Mouse (Mus musculus): ENCODE results near the gene Slc28a3. TPM values are rescaled to one million over a fixed set of nuclear protein-coding genes. Genes with fewer than 3 reads are reported as not detected.

The Slc28a3 gene
- polyA plus RNA-seq, 1 experiment from 2014 or later, result 0.14 TPM

GRCm38 (mm10) chr13:58629365-58630050, 18.8 kb upstream of the Slc28a3 start:
- 22% methylated on average over 13 of the region's 13 CpGs for WGBS
- no peaks in the 10 kb centered on the region for H3K4me1 ChIP-seq (ENCODE audit: control insufficient read depth, insufficient read depth, low read length)
- ATAC-seq (ENCODE audit: low read depth), result no peak
- H3K27me3 ChIP-seq (replicated peaks; ENCODE audit: control insufficient read depth, insufficient read depth, low read length), result no peaks in the 10 kb centered on the region
- H3K4me2 ChIP-seq (ENCODE audit: low read depth, low read length), result 0 out of 2 replicates have a peak overlapping the region, but pooled peaks have one; percentile 18
- H3K4me3 ChIP-seq (ENCODE audit: low read depth, low read length), result no peak overlapping the region
- no peak overlapping the region for H3K27ac ChIP-seq (replicated peaks; ENCODE audit: low read depth, low read length)
- no peak for DNase-seq (ENCODE audit: low spot score)
- H3K36me3 ChIP-seq (ENCODE audit: control insufficient read depth, insufficient read depth, low read length), result no peaks in the 10 kb centered on the region
- H3K9ac ChIP-seq (ENCODE audit: low read depth, low read length), result no peak overlapping the region
- H3K9me3 ChIP-seq (ENCODE audit: control insufficient read depth, low read length), result no peaks in the 10 kb centered on the region

- H3K4me2 ChIP-seq (ENCODE audit: low read depth, low read length), result no peak overlapping the region
Observed at GRCm38 (mm10) chr13:58622647-58623046, 12.0 kb upstream of the Slc28a3 start.

GRCm38 (mm10) chr13:58619301-58619700, 8.6 kb upstream of the Slc28a3 start:
- Histone ChIP-seq H3K9ac (ENCODE audit: low read depth, low read length) (no peak overlapping the region), H3K4me1 (ENCODE audit: control insufficient read depth, insufficient read depth, low read length) (no peaks in the 10 kb centered on the region), H3K9me3 (ENCODE audit: control insufficient read depth, low read length) (no peaks in the 10 kb centered on the region), H3K27ac (replicated peaks; ENCODE audit: low read depth, low read length) (no peak overlapping the region), H3K27me3 (replicated peaks; ENCODE audit: control insufficient read depth, insufficient read depth, low read length) (no peaks in the 10 kb centered on the region), H3K4me2 (ENCODE audit: low read depth, low read length) (no peak overlapping the region), H3K4me3 (ENCODE audit: low read depth, low read length) (no peak overlapping the region), H3K36me3 (ENCODE audit: control insufficient read depth, insufficient read depth, low read length) (no peaks in the 10 kb centered on the region)
- ATAC-seq (ENCODE audit: low read depth) (no peak), DNase-seq (ENCODE audit: low spot score) (no peak)
- WGBS, result 62% methylated on average over 5 of the region's 5 CpGs

More at GRCm38 (mm10) chr13:58622647-58623046, 12.0 kb upstream of the Slc28a3 start:
- ATAC-seq (ENCODE audit: low read depth), result no peak
- Histone ChIP-seq H3K27ac (replicated peaks; ENCODE audit: low read depth, low read length) (no peak overlapping the region), H3K9ac (ENCODE audit: low read depth, low read length) (no peak overlapping the region), H3K27me3 (replicated peaks; ENCODE audit: control insufficient read depth, insufficient read depth, low read length) (no peaks in the 10 kb centered on the region), H3K4me3 (ENCODE audit: low read depth, low read length) (no peak overlapping the region), H3K4me1 (ENCODE audit: control insufficient read depth, insufficient read depth, low read length) (no peaks in the 10 kb centered on the region), H3K36me3 (ENCODE audit: control insufficient read depth, insufficient read depth, low read length) (no peaks in the 10 kb centered on the region), H3K9me3 (ENCODE audit: control insufficient read depth, low read length) (no peaks in the 10 kb centered on the region)
- no peak for DNase-seq (ENCODE audit: low spot score)
- 39% methylated on average over 8 of the region's 8 CpGs for WGBS

GRCm38 (mm10) chr13:58610059-58610458, 618 bp downstream of the Slc28a3 start:
- Histone ChIP-seq H3K4me3 (ENCODE audit: low read depth, low read length) (no peak overlapping the region), H3K4me1 (ENCODE audit: control insufficient read depth, insufficient read depth, low read length) (no peaks in the 10 kb centered on the region), H3K9me3 (ENCODE audit: control insufficient read depth, low read length) (no peaks in the 10 kb centered on the region), H3K9ac (ENCODE audit: low read depth, low read length) (no peak overlapping the region), H3K36me3 (ENCODE audit: control insufficient read depth, insufficient read depth, low read length) (no peaks in the 10 kb centered on the region), H3K27me3 (replicated peaks; ENCODE audit: control insufficient read depth, insufficient read depth, low read length) (no peaks in the 10 kb centered on the region; the same call in 1 of the 2 replicates), H3K27ac (replicated peaks; ENCODE audit: low read depth, low read length) (no peak overlapping the region), H3K4me2 (ENCODE audit: low read depth, low read length) (no peak overlapping the region)
- ATAC-seq (ENCODE audit: low read depth) (peak; percentile 77; the same call in 1 of the 2 replicates), DNase-seq (ENCODE audit: low spot score) (peak; percentile 50)
- WGBS, result 14% methylated on average over 7 of the region's 7 CpGs

GRCm38 (mm10) chr13:58601201-58601855, 9.3 kb downstream of the Slc28a3 start:
- no peak overlapping the region for H3K9ac ChIP-seq (ENCODE audit: low read depth, low read length)
- ATAC-seq (ENCODE audit: low read depth) (no peak), DNase-seq (ENCODE audit: low spot score) (no peak)
- whole genome bisulfite sequencing, result 48% methylated on average over 10 of the region's 10 CpGs
- no peaks in the 10 kb centered on the region for H3K9me3 ChIP-seq (ENCODE audit: control insufficient read depth, low read length)
- no peak overlapping the region for H3K4me2 ChIP-seq (ENCODE audit: low read depth, low read length)
- no peak overlapping the region for H3K27ac ChIP-seq (replicated peaks; ENCODE audit: low read depth, low read length)
- no peak overlapping the region for H3K4me3 ChIP-seq (ENCODE audit: low read depth, low read length)
- no peaks in the 10 kb centered on the region; the same call in 1 of the 2 replicates for H3K4me1 ChIP-seq (ENCODE audit: control insufficient read depth, insufficient read depth, low read length)
- H3K27me3 ChIP-seq (replicated peaks; ENCODE audit: control insufficient read depth, insufficient read depth, low read length), result no peaks in the 10 kb centered on the region
- H3K36me3 ChIP-seq (ENCODE audit: control insufficient read depth, insufficient read depth, low read length), result no peaks in the 10 kb centered on the region

- Histone ChIP-seq H3K36me3 (ENCODE audit: control insufficient read depth, insufficient read depth, low read length) (no peaks in the 10 kb centered on the region), H3K27me3 (replicated peaks; ENCODE audit: control insufficient read depth, insufficient read depth, low read length) (no peaks in the 10 kb centered on the region), H3K4me2 (ENCODE audit: low read depth, low read length) (no peak overlapping the region), H3K27ac (replicated peaks; ENCODE audit: low read depth, low read length) (no peak overlapping the region), H3K9ac (ENCODE audit: low read depth, low read length) (no peak overlapping the region), H3K4me3 (ENCODE audit: low read depth, low read length) (no peak overlapping the region), H3K9me3 (ENCODE audit: control insufficient read depth, low read length) (no peaks in the 10 kb centered on the region), H3K4me1 (ENCODE audit: control insufficient read depth, insufficient read depth, low read length) (no peaks in the 10 kb centered on the region; the same call in 1 of the 2 replicates)
- ATAC-seq (ENCODE audit: low read depth) (no peak), DNase-seq (ENCODE audit: low spot score) (no peak)
- WGBS, result 31% methylated on average over 4 of the region's 4 CpGs
Observed at GRCm38 (mm10) chr13:58598578-58598977, 12.1 kb downstream of the Slc28a3 start.

GRCm38 (mm10) chr13:58593129-58593528, 17.5 kb downstream of the Slc28a3 start:
- Histone ChIP-seq H3K27me3 (replicated peaks; ENCODE audit: control insufficient read depth, insufficient read depth, low read length) (no peaks in the 10 kb centered on the region), H3K4me1 (ENCODE audit: control insufficient read depth, insufficient read depth, low read length) (no peaks in the 10 kb centered on the region), H3K4me2 (ENCODE audit: low read depth, low read length) (no peak overlapping the region), H3K36me3 (ENCODE audit: control insufficient read depth, insufficient read depth, low read length) (no peaks in the 10 kb centered on the region), H3K9ac (ENCODE audit: low read depth, low read length) (no peak overlapping the region), H3K9me3 (ENCODE audit: control insufficient read depth, low read length) (no peaks in the 10 kb centered on the region), H3K27ac (replicated peaks; ENCODE audit: low read depth, low read length) (no peak overlapping the region; the same call in 1 of the 2 replicates), H3K4me3 (ENCODE audit: low read depth, low read length) (no peak overlapping the region)
- DNase-seq (ENCODE audit: low spot score), result peak; percentile 83
- WGBS, result 17% methylated on average over 7 of the region's 7 CpGs
- peak; percentile 38; the same call in 1 of the 2 replicates for ATAC-seq (ENCODE audit: low read depth)

GRCm38 (mm10) chr13:58591912-58592311, 18.8 kb downstream of the Slc28a3 start:
- 80% methylated on average over 7 of the region's 7 CpGs for WGBS
- H3K27me3 ChIP-seq (replicated peaks; ENCODE audit: control insufficient read depth, insufficient read depth, low read length), result no peaks in the 10 kb centered on the region
- H3K9ac ChIP-seq (ENCODE audit: low read depth, low read length), result no peak overlapping the region
- no peak for ATAC-seq (ENCODE audit: low read depth)
- no peaks in the 10 kb centered on the region for H3K36me3 ChIP-seq (ENCODE audit: control insufficient read depth, insufficient read depth, low read length)
- no peaks in the 10 kb centered on the region for H3K9me3 ChIP-seq (ENCODE audit: control insufficient read depth, low read length)
- H3K4me3 ChIP-seq (ENCODE audit: low read depth, low read length), result no peak overlapping the region
- DNase-seq (ENCODE audit: low spot score), result no peak
- H3K4me1 ChIP-seq (ENCODE audit: control insufficient read depth, insufficient read depth, low read length), result no peaks in the 10 kb centered on the region
- H3K27ac ChIP-seq (replicated peaks; ENCODE audit: low read depth, low read length), result no peak overlapping the region
- H3K4me2 ChIP-seq (ENCODE audit: low read depth, low read length), result no peak overlapping the region

Measured in embryonic facial prominence, embryonic 14.5 days (tissue).